Mouse (Mus musculus) ZHBTc4 (cell line): ENCODE measurements at regions not wholly inside any gene's neighbourhood (a gene's known extent, or its start where the extent isn't known, plus 50 kb on each side); places are given as distances from the start of the nearest gene placed in this dataset.
A peak's percentile ranks its signal among the peaks of the same experiment; 100 is the strongest.

Experiments
- DNase-seq: peaks from one replicate; pipeline ENCODE4 v3.0.0-alpha.2; 2011; ENCODE audit warnings: low read depth, low spot score

- no peak for DNase-seq
These were observed 304.7 kb upstream of the Shh start for GRCm38 (mm10) chr5:28771796-28772195.

GRCm38 (mm10) chr5:28756171-28756948 is 289.3 kb upstream of the Shh start:
- DNase-seq: no peak

GRCm38 (mm10) chr5:28751821-28752220 is 284.8 kb upstream of the Shh start:
- peak; percentile 65 for DNase-seq

GRCm38 (mm10) chr5:28734768-28735167 is 267.7 kb upstream of the Shh start:
- DNase-seq: no peak

GRCm38 (mm10) chr5:28722067-28722466 is 255.0 kb upstream of the Shh start:
- DNase-seq: no peak

- DNase-seq: no peak
These were observed 247.9 kb upstream of the Shh start for GRCm38 (mm10) chr5:28714978-28715377.

- peak; percentile 6 for DNase-seq
These were observed 243.5 kb upstream of the Shh start for GRCm38 (mm10) chr5:28710517-28710916.

- DNase-seq: no peak
These were observed 242.6 kb upstream of the Shh start for GRCm38 (mm10) chr5:28709626-28710025.

- DNase-seq: no peak
These were observed 237.3 kb upstream of the Shh start for GRCm38 (mm10) chr5:28704359-28704758.

- DNase-seq: no peak
These were observed 229.9 kb upstream of the Shh start for GRCm38 (mm10) chr5:28696966-28697365.

GRCm38 (mm10) chr5:28690110-28690509 is 223.1 kb upstream of the Shh start:
- no peak for DNase-seq

- DNase-seq: no peak
These were observed 222.6 kb upstream of the Shh start for GRCm38 (mm10) chr5:28689651-28690050.

- no peak for DNase-seq
These were observed 222.1 kb upstream of the Shh start for GRCm38 (mm10) chr5:28689136-28689535.

- DNase-seq: no peak
These were observed 215.8 kb upstream of the Shh start for GRCm38 (mm10) chr5:28682821-28683220.

- no peak for DNase-seq
These were observed 213.3 kb upstream of the Shh start for GRCm38 (mm10) chr5:28680311-28680710.

GRCm38 (mm10) chr5:28679761-28680160 is 212.7 kb upstream of the Shh start:
- DNase-seq: peak; percentile 22

- DNase-seq: no peak
These were observed 163.1 kb upstream of the Shh start for GRCm38 (mm10) chr5:28630186-28630585.

- no peak for DNase-seq
These were observed 144.8 kb upstream of the Shh start for GRCm38 (mm10) chr5:28611885-28612284.

GRCm38 (mm10) chr5:28596537-28597314 is 129.7 kb upstream of the Shh start:
- DNase-seq: peak; percentile 87

GRCm38 (mm10) chr5:28571347-28571998 is 104.4 kb upstream of the Shh start:
- no peak for DNase-seq

GRCm38 (mm10) chr5:28568417-28568816 is 101.4 kb upstream of the Shh start:
- DNase-seq: no peak

- DNase-seq: no peak
These were observed 100.4 kb upstream of the Shh start for GRCm38 (mm10) chr5:28567341-28567905.
